Mouse (Mus musculus): ENCODE results near the gene Mitf. TPM values are rescaled to one million over a fixed set of nuclear protein-coding genes. Genes with fewer than 3 reads are reported as not detected.

Mitf gene
- polyA plus RNA-seq, 1 experiment from 2014 or later, result 3.1 TPM

DNA sequence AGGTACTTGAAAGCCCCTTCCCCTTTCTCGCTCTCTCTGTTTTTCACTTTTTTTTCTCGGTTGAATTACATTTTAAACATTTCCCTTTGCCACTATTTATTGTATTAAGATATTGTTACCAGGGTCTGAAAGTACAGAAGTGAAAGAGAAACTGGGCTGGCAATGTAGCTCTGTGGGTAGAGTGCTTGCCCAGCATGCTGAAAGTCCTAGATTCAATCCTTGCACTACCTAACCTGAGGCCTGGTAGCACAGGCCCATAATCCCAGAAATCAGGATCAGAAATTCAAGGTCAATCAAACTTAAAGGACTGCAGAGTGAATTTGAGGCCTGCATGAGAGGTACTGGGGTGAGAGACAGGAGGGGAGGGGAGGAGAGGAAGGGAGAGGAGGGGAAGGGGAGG is 242.7 kb downstream of the Mitf start:
- no peaks in the 10 kb centered on the region for H3K36me3 ChIP-seq (ENCODE audit: control insufficient read depth, insufficient read depth, low read length)
- H3K4me3 ChIP-seq (ENCODE audit: low read depth, low read length), result no peak overlapping the region
- no peak for ATAC-seq (ENCODE audit: insufficient number of reproducible peaks, insufficient read depth, low FRiP score, low read depth)
- H3K27me3 ChIP-seq (ENCODE audit: control insufficient read depth, insufficient read depth, low read length), result no peaks in the 10 kb centered on the region
- H3K4me2 ChIP-seq (replicated peaks; ENCODE audit: low read depth, low read length), result no peak overlapping the region
- H3K4me1 ChIP-seq (ENCODE audit: control insufficient read depth, insufficient read depth, low read length), result peaks cover 8% of the 10 kb centered on the region; the same call in 1 of the 2 replicates
- no peaks in the 10 kb centered on the region for H3K9me3 ChIP-seq (ENCODE audit: control insufficient read depth, low read depth, low read length)
- H3K9ac ChIP-seq (replicated peaks; ENCODE audit: low read depth, low read length), result no peak overlapping the region
- WGBS, result 79% methylated on average over 2 of the region's 2 CpGs
- no peak overlapping the region for H3K27ac ChIP-seq (ENCODE audit: low read length)

DNA sequence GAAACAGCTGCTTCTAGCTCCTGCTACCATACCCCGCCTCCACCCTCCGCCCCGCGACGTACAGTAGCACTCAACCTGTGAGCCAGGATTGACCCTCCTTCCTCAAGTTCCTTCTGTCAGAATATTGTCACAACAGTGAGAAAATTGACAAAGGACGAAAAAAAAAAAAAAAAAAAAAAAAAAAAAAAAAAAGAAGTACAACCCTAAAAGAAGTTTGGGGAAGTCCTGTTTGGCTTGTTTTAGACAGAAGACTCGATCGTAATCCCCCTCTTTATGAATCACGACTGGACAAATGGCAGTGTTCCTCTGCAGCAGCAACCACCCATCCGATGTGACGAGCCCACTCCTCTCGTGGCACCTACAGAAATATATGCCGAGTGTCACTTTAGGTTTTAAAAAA is 255.0 kb downstream of the Mitf start:
- H3K4me1 ChIP-seq (ENCODE audit: control insufficient read depth, insufficient read depth, low read length), result no peaks in the 10 kb centered on the region
- no peaks in the 10 kb centered on the region for H3K27me3 ChIP-seq (ENCODE audit: control insufficient read depth, insufficient read depth, low read length)
- no peak for ATAC-seq (ENCODE audit: insufficient number of reproducible peaks, insufficient read depth, low FRiP score, low read depth)
- no peak overlapping the region for H3K4me2 ChIP-seq (replicated peaks; ENCODE audit: low read depth, low read length)
- H3K9ac ChIP-seq (replicated peaks; ENCODE audit: low read depth, low read length), result no peak overlapping the region
- no peak overlapping the region for H3K4me3 ChIP-seq (ENCODE audit: low read depth, low read length)
- H3K9me3 ChIP-seq (ENCODE audit: control insufficient read depth, low read depth, low read length), result no peaks in the 10 kb centered on the region
- 86% methylated on average over 13 of the region's 13 CpGs for WGBS
- H3K27ac ChIP-seq (ENCODE audit: low read length), result no peak overlapping the region
- H3K36me3 ChIP-seq (ENCODE audit: control insufficient read depth, insufficient read depth, low read length), result no peaks in the 10 kb centered on the region

- Histone ChIP-seq H3K36me3 (ENCODE audit: control insufficient read depth, insufficient read depth, low read length) (no peaks in the 10 kb centered on the region), H3K4me3 (ENCODE audit: low read depth, low read length) (no peak overlapping the region), H3K27me3 (ENCODE audit: control insufficient read depth, insufficient read depth, low read length) (no peaks in the 10 kb centered on the region), H3K4me2 (replicated peaks; ENCODE audit: low read depth, low read length) (no peak overlapping the region), H3K4me1 (ENCODE audit: control insufficient read depth, insufficient read depth, low read length) (no peaks in the 10 kb centered on the region), H3K9ac (replicated peaks; ENCODE audit: low read depth, low read length) (no peak overlapping the region), H3K9me3 (ENCODE audit: control insufficient read depth, low read depth, low read length) (no peaks in the 10 kb centered on the region), H3K27ac (ENCODE audit: low read length) (no peak overlapping the region)
- no peak for ATAC-seq (ENCODE audit: insufficient number of reproducible peaks, insufficient read depth, low FRiP score, low read depth)
- 32% methylated on average over 5 of the region's 5 CpGs for WGBS
These were observed 258.1 kb downstream of the Mitf start for GRCm38 (mm10) chr6:98064926-98065325.

- Histone ChIP-seq H3K9ac (replicated peaks; ENCODE audit: low read depth, low read length) (no peak overlapping the region), H3K36me3 (ENCODE audit: control insufficient read depth, insufficient read depth, low read length) (no peaks in the 10 kb centered on the region), H3K27me3 (ENCODE audit: control insufficient read depth, insufficient read depth, low read length) (no peaks in the 10 kb centered on the region), H3K27ac (ENCODE audit: low read length) (no peak overlapping the region), H3K4me3 (ENCODE audit: low read depth, low read length) (no peak overlapping the region), H3K9me3 (ENCODE audit: control insufficient read depth, low read depth, low read length) (no peaks in the 10 kb centered on the region), H3K4me1 (ENCODE audit: control insufficient read depth, insufficient read depth, low read length) (no peaks in the 10 kb centered on the region), H3K4me2 (replicated peaks; ENCODE audit: low read depth, low read length) (no peak overlapping the region)
- ATAC-seq (ENCODE audit: insufficient number of reproducible peaks, insufficient read depth, low FRiP score, low read depth), result no peak
- WGBS, result 84% methylated on average over 4 of the region's 4 CpGs
These were observed 259.6 kb downstream of the Mitf start for GRCm38 (mm10) chr6:98066420-98066819.

Other genes starting within 250 kb of the Mitf start
- gene Frmd4b, start 189.5 kb upstream of the Mitf start, polyA plus RNA-seq (2014; fragmentation: Nextera tagmentation; extraction: Ambion mirVana), result 19.7 and 22.2 TPM in 2 replicates